Mouse (Mus musculus): ENCODE measurements around the gene Smtn. TPM values are rescaled to one million over a fixed set of nuclear protein-coding genes. Genes with fewer than 3 reads are reported as not detected.

Smtn gene
- polyA plus RNA-seq, 1 experiment from 2014 or later = 63.6 TPM

- ATAC-seq (ENCODE audit: low FRiP score, low read depth) = no peak
- H3K27ac ChIP-seq = no peak overlapping the region
- no peaks in the 10 kb centered on the region for H3K27me3 ChIP-seq
- H3K4me1 ChIP-seq = no peaks in the 10 kb centered on the region
- peaks cover 99% of the 10 kb centered on the region for H3K36me3 ChIP-seq
- WGBS = 82% methylated on average over 7 of the region's 7 CpGs
- H3K9me3 ChIP-seq = no peaks in the 10 kb centered on the region
- H3K4me3 ChIP-seq = no peak overlapping the region
- no peak overlapping the region for H3K9ac ChIP-seq
- H3K4me2 ChIP-seq (replicated peaks) = no peak overlapping the region
Observed at GRCm38 (mm10) chr11:3523840-3524582, 16.4 kb downstream of the Smtn start.

DNA sequence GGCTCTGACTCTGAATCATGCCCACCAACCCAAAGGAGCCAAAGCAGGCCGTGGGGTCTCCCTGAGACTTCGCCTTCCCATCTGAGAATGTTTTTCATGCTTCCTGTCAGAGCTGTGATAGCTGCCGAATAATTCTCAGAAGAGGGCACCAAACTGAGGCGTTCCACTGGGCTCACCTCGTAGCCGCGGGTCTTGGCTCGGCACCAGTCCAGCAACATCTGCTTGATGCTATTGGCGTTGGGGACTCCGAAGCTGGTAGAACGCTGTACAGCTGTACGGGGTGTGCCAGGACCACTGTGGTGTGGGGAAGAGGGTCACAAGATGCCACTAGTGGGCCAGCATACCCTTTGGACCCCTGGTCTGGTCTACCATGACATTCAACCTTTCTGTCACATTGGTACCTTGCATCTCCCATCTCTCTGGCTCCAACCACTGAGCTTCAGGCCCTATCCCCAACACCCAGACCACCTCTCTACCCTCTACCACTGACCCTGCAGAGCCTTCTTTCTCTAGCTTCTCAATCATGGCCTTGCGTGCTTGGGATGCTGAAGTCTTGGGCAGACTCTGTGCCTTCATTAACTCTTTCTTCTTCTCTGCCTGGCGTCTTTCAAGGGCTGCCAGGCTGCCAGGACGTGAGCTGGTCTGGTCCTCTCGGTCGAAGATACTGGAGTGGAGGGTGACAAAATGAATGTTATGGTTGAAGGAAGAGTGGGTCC, 18.0 kb downstream of the Smtn start:
- Histone ChIP-seq H3K4me3 (no peak overlapping the region), H3K4me2 (replicated peaks) (no peak overlapping the region), H3K9me3 (no peaks in the 10 kb centered on the region), H3K36me3 (peaks cover 86% of the 10 kb centered on the region), H3K27ac (no peak overlapping the region), H3K27me3 (peaks cover 7% of the 10 kb centered on the region), H3K4me1 (peaks cover 6% of the 10 kb centered on the region), H3K9ac (no peak overlapping the region)
- ATAC-seq (ENCODE audit: low FRiP score, low read depth) = no peak
- WGBS = 94% methylated on average over 17 of the region's 17 CpGs

GRCm38 (mm10) chr11:3521339-3522224, 18.8 kb downstream of the Smtn start:
- Histone ChIP-seq H3K9ac (no peak overlapping the region), H3K9me3 (no peaks in the 10 kb centered on the region), H3K4me1 (peaks cover 15% of the 10 kb centered on the region), H3K36me3 (peaks cover 78% of the 10 kb centered on the region), H3K4me2 (replicated peaks) (no peak overlapping the region), H3K4me3 (no peak overlapping the region), H3K27me3 (peaks cover 15% of the 10 kb centered on the region), H3K27ac (no peak overlapping the region)
- ATAC-seq (ENCODE audit: low FRiP score, low read depth) = no peak
- WGBS = 86% methylated on average over 23 of the region's 23 CpGs

DNA sequence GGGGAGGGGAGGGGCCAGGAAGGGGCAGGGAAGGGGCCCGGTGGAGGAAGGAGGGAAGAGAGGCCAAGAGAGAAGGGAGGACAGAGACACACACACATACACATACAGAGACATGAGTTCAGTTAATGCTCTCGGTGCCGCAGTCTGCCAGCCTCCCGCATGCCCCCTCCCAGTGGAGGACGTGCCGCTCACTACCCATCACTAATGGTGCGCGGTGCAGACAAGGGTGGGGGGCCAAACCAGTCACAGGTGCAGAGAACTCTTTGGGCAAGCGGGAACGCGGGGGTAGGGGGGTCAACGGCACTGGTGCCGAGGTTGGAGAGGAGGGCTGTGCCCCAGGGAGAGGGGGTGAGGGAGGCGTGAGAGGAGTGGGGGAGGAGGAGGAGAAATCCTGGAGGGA, 19.5 kb downstream of the Smtn start:
- 83% methylated on average over 13 of the region's 14 CpGs for WGBS
- Histone ChIP-seq H3K36me3 (peaks cover 71% of the 10 kb centered on the region), H3K27ac (no peak overlapping the region), H3K9ac (no peak overlapping the region), H3K27me3 (peaks cover 22% of the 10 kb centered on the region), H3K9me3 (no peaks in the 10 kb centered on the region), H3K4me3 (no peak overlapping the region), H3K4me2 (replicated peaks) (no peak overlapping the region), H3K4me1 (peaks cover 21% of the 10 kb centered on the region)
- ATAC-seq (ENCODE audit: low FRiP score, low read depth) = no peak

DNA sequence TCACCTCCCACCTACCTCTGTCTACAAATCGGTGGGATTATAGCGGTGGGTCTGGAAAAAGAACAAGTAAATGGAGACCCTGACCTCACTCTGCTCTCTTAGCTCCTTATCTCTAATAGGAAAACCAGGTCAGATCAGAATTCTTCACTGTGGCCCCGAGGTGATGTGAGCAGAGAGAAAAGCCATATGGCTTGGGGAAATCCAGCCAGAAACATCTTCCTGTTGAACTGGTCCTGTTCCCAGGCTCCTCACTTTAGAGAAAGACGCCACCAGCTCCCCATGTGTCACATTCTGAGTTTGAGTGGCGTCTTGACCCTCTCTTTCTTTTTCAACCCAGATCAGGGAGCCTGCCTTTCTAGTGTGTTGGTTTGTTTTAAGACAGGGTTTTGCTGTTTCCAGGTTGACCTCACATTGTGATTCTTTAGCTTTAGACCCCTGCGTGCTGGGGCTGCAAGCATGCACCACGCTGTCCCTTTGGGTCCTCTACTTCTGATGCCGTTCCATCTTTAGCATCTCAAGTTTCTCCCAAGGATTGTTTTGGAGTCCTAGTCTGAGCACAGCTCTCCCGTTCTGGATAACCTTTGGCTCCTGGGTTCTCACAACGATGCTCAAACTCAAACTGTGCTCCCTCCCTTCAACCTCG, 20.5 kb downstream of the Smtn start:
- Histone ChIP-seq H3K4me3 (no peak overlapping the region), H3K27me3 (peaks cover 28% of the 10 kb centered on the region), H3K9me3 (no peaks in the 10 kb centered on the region), H3K4me2 (replicated peaks) (no peak overlapping the region), H3K27ac (no peak overlapping the region), H3K4me1 (peaks cover 29% of the 10 kb centered on the region), H3K36me3 (peaks cover 60% of the 10 kb centered on the region), H3K9ac (no peak overlapping the region)
- ATAC-seq (ENCODE audit: low FRiP score, low read depth) = no peak
- WGBS = 83% methylated on average over 11 of the region's 11 CpGs

DNA sequence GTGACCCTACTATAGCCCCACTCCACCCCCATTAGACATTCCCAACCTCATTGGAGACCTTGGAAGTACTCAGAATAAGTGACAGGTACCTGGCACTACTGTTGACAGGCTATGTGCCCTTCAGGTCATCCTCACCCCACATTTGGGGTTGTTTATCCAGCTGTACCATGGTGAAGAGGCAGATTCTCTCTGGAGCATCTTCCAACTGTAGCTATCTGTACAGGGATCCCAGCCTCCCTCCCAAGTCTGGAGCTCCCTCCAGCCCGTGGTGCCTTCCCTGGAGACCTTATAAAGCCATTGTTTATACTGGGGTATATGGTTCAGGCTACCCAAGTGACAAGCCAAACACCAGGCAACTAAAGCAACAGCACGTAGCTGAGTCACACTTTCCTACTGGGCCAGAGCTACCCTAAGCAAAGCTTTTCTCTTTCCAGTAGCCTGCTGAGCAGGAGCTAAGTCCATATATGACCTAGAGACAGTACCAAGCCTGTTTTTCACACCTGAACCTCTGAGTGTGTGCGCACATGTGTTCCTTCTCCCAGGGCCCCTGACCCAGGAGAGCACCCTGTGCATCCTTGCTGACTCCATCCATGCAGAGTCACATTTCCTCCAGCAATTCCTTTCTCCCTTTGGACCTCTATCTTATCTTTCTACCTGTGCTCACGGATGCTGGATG, 21.2 kb downstream of the Smtn start:
- no peaks in the 10 kb centered on the region for H3K9me3 ChIP-seq
- H3K36me3 ChIP-seq = peaks cover 54% of the 10 kb centered on the region
- H3K27me3 ChIP-seq = peaks cover 28% of the 10 kb centered on the region
- H3K4me3 ChIP-seq = no peak overlapping the region
- peaks cover 29% of the 10 kb centered on the region for H3K4me1 ChIP-seq
- H3K4me2 ChIP-seq (replicated peaks) = no peak overlapping the region
- ATAC-seq (ENCODE audit: low FRiP score, low read depth) = no peak
- WGBS = 69% methylated on average over 4 of the region's 4 CpGs
- no peak overlapping the region for H3K27ac ChIP-seq
- no peak overlapping the region for H3K9ac ChIP-seq

DNA sequence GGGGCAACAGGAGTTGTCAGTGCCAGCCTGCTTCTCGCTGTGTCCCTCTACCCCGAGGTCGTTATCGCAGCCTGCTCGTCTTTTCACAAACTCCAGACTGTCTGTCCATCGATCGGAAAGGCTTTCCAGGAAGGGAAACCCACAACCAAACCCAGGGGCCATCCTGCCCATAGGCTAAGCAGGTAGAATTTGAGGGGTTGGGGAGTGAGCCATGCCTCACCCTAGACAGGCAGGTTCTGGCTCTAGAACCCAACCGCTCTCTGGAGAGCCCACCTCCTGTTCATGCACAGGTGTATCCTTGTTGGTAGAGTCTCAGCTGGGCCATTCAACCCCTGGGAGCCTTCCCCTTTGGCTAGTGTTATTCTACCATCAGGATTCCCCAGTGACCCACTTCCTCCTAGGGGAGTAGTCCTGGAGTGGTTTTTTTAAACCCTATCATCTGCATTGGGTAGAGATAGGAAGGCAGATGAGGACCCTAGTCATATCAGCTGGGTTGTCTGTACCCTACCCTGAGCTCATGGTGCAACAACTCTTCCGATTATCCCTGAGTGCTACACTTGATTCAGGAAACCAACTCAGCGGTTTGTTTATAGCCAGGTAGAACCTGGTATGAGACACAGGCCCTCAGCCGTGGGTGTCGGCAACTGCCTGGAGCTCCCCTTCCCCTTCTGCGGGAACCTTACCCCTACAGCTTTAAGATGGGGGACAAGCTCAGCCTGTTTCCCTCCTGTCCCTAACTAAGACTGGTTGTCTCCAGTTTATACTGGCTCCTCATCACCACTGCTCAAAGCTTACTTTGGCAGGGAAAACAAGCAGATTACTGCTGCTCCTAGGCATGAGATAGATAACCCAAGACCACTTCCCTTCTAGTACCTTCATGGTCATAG, 22.3 kb downstream of the Smtn start:
- no peak for ATAC-seq (ENCODE audit: low FRiP score, low read depth)
- Histone ChIP-seq H3K4me1 (peaks cover 29% of the 10 kb centered on the region), H3K9me3 (no peaks in the 10 kb centered on the region), H3K4me2 (replicated peaks) (peak overlapping the region; percentile 77), H3K27me3 (peaks cover 28% of the 10 kb centered on the region), H3K27ac (no peak overlapping the region), H3K36me3 (peaks cover 43% of the 10 kb centered on the region), H3K9ac (no peak overlapping the region; the same call in 1 of the 2 replicates), H3K4me3 (peak overlapping the region; percentile 60)
- WGBS = 56% methylated on average over 13 of the region's 13 CpGs

- WGBS = 1% methylated on average over 50 of the region's 50 CpGs
- peak; percentile 12; the same call in 1 of the 2 replicates for ATAC-seq (ENCODE audit: low FRiP score, low read depth)
Observed at GRCm38 (mm10) chr11:3516859-3517845, 23.3 kb downstream of the Smtn start.

DNA sequence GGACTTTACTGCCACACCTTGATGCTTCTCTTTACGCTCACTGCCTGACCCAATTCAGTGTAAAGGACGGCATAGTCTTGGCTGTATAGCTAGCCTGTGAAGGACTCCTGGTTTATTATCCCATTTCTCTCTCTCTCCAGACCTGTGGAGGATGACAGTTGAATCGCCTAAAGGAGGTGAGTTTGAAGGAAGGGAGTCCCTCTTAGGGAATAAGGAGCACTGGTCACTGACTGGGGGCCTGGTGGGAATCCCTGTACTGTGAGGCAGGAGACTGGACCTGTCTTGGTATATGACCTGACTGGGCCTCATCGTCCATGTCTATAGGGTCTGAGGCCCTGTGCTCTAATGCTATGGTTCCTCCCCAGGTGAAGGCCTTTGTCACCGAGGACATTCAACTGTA, 24.3 kb downstream of the Smtn start:
- H3K36me3 ChIP-seq = peaks cover 24% of the 10 kb centered on the region
- WGBS = 78% methylated on average over 5 of the region's 5 CpGs
- ATAC-seq (ENCODE audit: low FRiP score, low read depth) = no peak
- H3K27ac ChIP-seq = no peak overlapping the region
- H3K9me3 ChIP-seq = no peaks in the 10 kb centered on the region
- H3K27me3 ChIP-seq = peaks cover 28% of the 10 kb centered on the region
- peak overlapping the region; percentile 77 for H3K4me2 ChIP-seq (replicated peaks)
- H3K4me3 ChIP-seq = peak overlapping the region; percentile 60; the same call in 1 of the 2 replicates
- H3K9ac ChIP-seq = no peak overlapping the region; the same call in 1 of the 2 replicates
- peaks cover 29% of the 10 kb centered on the region for H3K4me1 ChIP-seq

More at GRCm38 (mm10) chr11:3516859-3517845, 23.3 kb downstream of the Smtn start:
- Histone ChIP-seq H3K36me3 (peaks cover 34% of the 10 kb centered on the region), H3K4me1 (peaks cover 29% of the 10 kb centered on the region), H3K4me3 (peak overlapping the region; percentile 60), H3K4me2 (replicated peaks) (peak overlapping the region; percentile 77), H3K9ac (peak overlapping the region; percentile 50), H3K27ac (no peak overlapping the region), H3K9me3 (no peaks in the 10 kb centered on the region), H3K27me3 (peaks cover 28% of the 10 kb centered on the region)

Data from limb, embryonic 13.5 days (tissue).